Mouse (Mus musculus): Measurements from ENCODE around the gene Rnf145. TPM values are rescaled to one million over a fixed set of nuclear protein-coding genes. Genes with fewer than 3 reads are reported as not detected.

Gene Rnf145
- polyA plus RNA-seq, 1 experiment from 2014 or later = 96.2 TPM

DNA sequence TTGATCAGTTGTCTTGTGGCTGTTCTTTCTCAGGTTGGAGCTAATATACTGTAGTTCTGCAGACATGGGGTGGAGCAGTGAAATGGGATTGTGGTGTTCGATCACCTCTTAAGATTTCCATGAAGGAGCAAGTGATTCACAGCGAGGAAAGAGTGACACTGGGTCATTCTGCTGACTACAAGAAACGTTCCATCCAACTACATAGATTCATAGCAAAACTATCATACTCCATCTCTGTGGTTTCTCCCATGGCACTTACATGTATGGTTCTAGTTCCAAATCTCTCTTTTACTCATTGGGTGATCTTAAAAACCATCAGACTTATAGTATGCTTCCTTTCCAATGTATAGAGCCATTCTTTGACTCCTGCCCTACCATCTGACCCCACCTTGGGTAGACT, 14.0 kb upstream of the Rnf145 start:
- Histone ChIP-seq H3K4me1 (ENCODE audit: control insufficient read depth, insufficient read depth, low read depth, low read length) (no peaks in the 10 kb centered on the region), H3K27ac (ENCODE audit: low read depth, low read length) (no peak overlapping the region), H3K9me3 (ENCODE audit: control insufficient read depth, low read length) (no peaks in the 10 kb centered on the region), H3K36me3 (ENCODE audit: control insufficient read depth, insufficient read depth, low read length) (no peaks in the 10 kb centered on the region), H3K4me2 (ENCODE audit: low read length) (no peak overlapping the region), H3K27me3 (replicated peaks; ENCODE audit: control insufficient read depth, insufficient read depth, low read length) (no peaks in the 10 kb centered on the region), H3K9ac (ENCODE audit: low read depth, low read length) (no peak overlapping the region), H3K4me3 (ENCODE audit: low read length) (no peak overlapping the region)
- no peak for ATAC-seq
- 89% methylated on average over 3 of the region's 3 CpGs for WGBS

- Histone ChIP-seq H3K27ac (ENCODE audit: low read depth, low read length) (no peak overlapping the region), H3K9ac (ENCODE audit: low read depth, low read length) (no peak overlapping the region), H3K9me3 (ENCODE audit: control insufficient read depth, low read length) (no peaks in the 10 kb centered on the region), H3K4me2 (ENCODE audit: low read length) (no peak overlapping the region), H3K36me3 (ENCODE audit: control insufficient read depth, insufficient read depth, low read length) (no peaks in the 10 kb centered on the region), H3K27me3 (replicated peaks; ENCODE audit: control insufficient read depth, insufficient read depth, low read length) (no peaks in the 10 kb centered on the region), H3K4me1 (ENCODE audit: control insufficient read depth, insufficient read depth, low read depth, low read length) (no peaks in the 10 kb centered on the region), H3K4me3 (ENCODE audit: low read length) (no peak overlapping the region)
- ATAC-seq = no peak
- whole genome bisulfite sequencing = 55% methylated on average over 4 of the region's 4 CpGs
Measured at GRCm38 (mm10) chr11:44508876-44509275, 9.9 kb upstream of the Rnf145 start.

DNA sequence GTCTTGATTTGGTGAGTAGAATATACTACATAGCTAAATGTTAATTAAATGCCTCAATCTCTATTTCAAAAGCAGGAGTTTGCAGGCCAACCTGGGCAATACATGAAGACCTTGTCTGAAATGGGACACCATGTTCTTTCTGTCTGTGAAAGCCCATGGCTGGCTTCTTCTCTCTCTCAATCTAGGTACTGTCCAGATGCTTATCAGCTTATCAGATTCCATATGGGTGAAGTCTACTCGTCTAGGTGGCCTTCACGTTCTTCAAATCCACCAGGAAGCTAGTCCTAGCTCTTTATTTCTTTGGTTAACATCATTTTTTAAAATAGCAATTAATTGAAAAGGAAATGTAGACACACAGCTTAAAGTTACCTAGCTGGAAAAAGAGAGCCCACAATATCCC, 8.9 kb upstream of the Rnf145 start:
- 95% methylated on average over 2 of the region's 2 CpGs for WGBS
- Histone ChIP-seq H3K27me3 (replicated peaks; ENCODE audit: control insufficient read depth, insufficient read depth, low read length) (no peaks in the 10 kb centered on the region), H3K4me1 (ENCODE audit: control insufficient read depth, insufficient read depth, low read depth, low read length) (no peaks in the 10 kb centered on the region), H3K4me3 (ENCODE audit: low read length) (no peak overlapping the region), H3K27ac (ENCODE audit: low read depth, low read length) (no peak overlapping the region), H3K9me3 (ENCODE audit: control insufficient read depth, low read length) (no peaks in the 10 kb centered on the region), H3K9ac (ENCODE audit: low read depth, low read length) (no peak overlapping the region), H3K36me3 (ENCODE audit: control insufficient read depth, insufficient read depth, low read length) (no peaks in the 10 kb centered on the region), H3K4me2 (ENCODE audit: low read length) (no peak overlapping the region)
- no peak for ATAC-seq

DNA sequence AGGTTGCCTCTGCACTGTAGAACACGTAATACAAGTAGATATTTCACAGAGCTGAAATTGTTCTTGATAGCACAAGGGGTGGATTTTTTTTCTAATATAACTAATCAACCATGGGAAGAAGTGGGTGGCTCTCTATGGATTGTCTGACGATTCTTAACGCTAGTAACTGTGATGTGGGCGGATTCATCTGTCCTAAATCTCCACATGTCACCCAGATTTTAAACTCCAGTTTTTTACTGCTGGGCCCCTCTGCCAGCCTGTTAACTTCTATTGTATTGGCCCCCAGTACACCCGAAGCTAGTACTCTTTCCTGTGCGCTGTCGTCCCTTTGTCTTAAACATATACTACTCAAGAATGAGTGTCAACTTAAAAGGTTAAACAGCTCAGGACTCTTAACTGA, 8.4 kb upstream of the Rnf145 start:
- ATAC-seq = no peak
- Histone ChIP-seq H3K4me3 (ENCODE audit: low read length) (no peak overlapping the region), H3K4me1 (ENCODE audit: control insufficient read depth, insufficient read depth, low read depth, low read length) (no peaks in the 10 kb centered on the region), H3K36me3 (ENCODE audit: control insufficient read depth, insufficient read depth, low read length) (no peaks in the 10 kb centered on the region), H3K27ac (ENCODE audit: low read depth, low read length) (no peak overlapping the region), H3K9me3 (ENCODE audit: control insufficient read depth, low read length) (no peaks in the 10 kb centered on the region), H3K4me2 (ENCODE audit: low read length) (no peak overlapping the region), H3K9ac (ENCODE audit: low read depth, low read length) (no peak overlapping the region), H3K27me3 (replicated peaks; ENCODE audit: control insufficient read depth, insufficient read depth, low read length) (no peaks in the 10 kb centered on the region)
- 84% methylated on average over 7 of the region's 7 CpGs for WGBS

GRCm38 (mm10) chr11:44512044-44513025, 6.4 kb upstream of the Rnf145 start:
- no peaks in the 10 kb centered on the region for H3K4me1 ChIP-seq (ENCODE audit: control insufficient read depth, insufficient read depth, low read depth, low read length)
- ATAC-seq = no peak
- no peak overlapping the region for H3K4me3 ChIP-seq (ENCODE audit: low read length)
- no peak overlapping the region for H3K4me2 ChIP-seq (ENCODE audit: low read length)
- no peak overlapping the region for H3K27ac ChIP-seq (ENCODE audit: low read depth, low read length)
- 84% methylated on average over 14 of the region's 14 CpGs for WGBS
- no peaks in the 10 kb centered on the region for H3K9me3 ChIP-seq (ENCODE audit: control insufficient read depth, low read length)
- H3K9ac ChIP-seq (ENCODE audit: low read depth, low read length) = no peak overlapping the region
- no peaks in the 10 kb centered on the region for H3K36me3 ChIP-seq (ENCODE audit: control insufficient read depth, insufficient read depth, low read length)
- no peaks in the 10 kb centered on the region for H3K27me3 ChIP-seq (replicated peaks; ENCODE audit: control insufficient read depth, insufficient read depth, low read length)

DNA sequence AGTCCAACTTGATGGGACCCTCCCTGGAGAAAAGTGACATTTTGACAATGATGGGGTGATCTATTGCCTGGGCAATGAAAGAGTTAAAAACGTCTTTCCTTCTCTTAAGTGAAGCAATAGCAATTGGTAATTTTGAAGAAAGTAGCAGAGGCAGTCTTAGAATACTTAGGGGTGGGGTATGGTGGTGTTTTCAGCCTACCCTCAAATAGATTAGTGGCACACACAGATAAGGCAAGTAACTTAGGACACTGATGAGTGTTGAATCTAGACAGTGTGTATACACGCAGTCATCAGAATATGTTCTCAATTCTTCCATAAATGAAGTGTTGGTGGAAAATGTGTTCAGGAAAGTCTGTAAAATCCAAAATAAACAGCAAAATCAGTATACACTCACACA, 5.7 kb upstream of the Rnf145 start:
- Histone ChIP-seq H3K9me3 (ENCODE audit: control insufficient read depth, low read length) (no peaks in the 10 kb centered on the region), H3K4me3 (ENCODE audit: low read length) (no peak overlapping the region), H3K9ac (ENCODE audit: low read depth, low read length) (no peak overlapping the region), H3K27me3 (replicated peaks; ENCODE audit: control insufficient read depth, insufficient read depth, low read length) (no peaks in the 10 kb centered on the region), H3K4me1 (ENCODE audit: control insufficient read depth, insufficient read depth, low read depth, low read length) (peaks cover 4% of the 10 kb centered on the region), H3K27ac (ENCODE audit: low read depth, low read length) (no peak overlapping the region), H3K36me3 (ENCODE audit: control insufficient read depth, insufficient read depth, low read length) (no peaks in the 10 kb centered on the region), H3K4me2 (ENCODE audit: low read length) (no peak overlapping the region)
- no peak for ATAC-seq
- 59% methylated on average over 2 of the region's 2 CpGs for WGBS

GRCm38 (mm10) chr11:44514666-44515065, 4.1 kb upstream of the Rnf145 start:
- Histone ChIP-seq H3K9ac (ENCODE audit: low read depth, low read length) (no peak overlapping the region), H3K4me1 (ENCODE audit: control insufficient read depth, insufficient read depth, low read depth, low read length) (peaks cover 6% of the 10 kb centered on the region), H3K27me3 (replicated peaks; ENCODE audit: control insufficient read depth, insufficient read depth, low read length) (no peaks in the 10 kb centered on the region), H3K4me3 (ENCODE audit: low read length) (no peak overlapping the region), H3K27ac (ENCODE audit: low read depth, low read length) (no peak overlapping the region), H3K9me3 (ENCODE audit: control insufficient read depth, low read length) (no peaks in the 10 kb centered on the region), H3K36me3 (ENCODE audit: control insufficient read depth, insufficient read depth, low read length) (no peaks in the 10 kb centered on the region), H3K4me2 (ENCODE audit: low read length) (no peak overlapping the region)
- ATAC-seq = no peak
- 74% methylated on average over 2 of the region's 2 CpGs for WGBS

DNA sequence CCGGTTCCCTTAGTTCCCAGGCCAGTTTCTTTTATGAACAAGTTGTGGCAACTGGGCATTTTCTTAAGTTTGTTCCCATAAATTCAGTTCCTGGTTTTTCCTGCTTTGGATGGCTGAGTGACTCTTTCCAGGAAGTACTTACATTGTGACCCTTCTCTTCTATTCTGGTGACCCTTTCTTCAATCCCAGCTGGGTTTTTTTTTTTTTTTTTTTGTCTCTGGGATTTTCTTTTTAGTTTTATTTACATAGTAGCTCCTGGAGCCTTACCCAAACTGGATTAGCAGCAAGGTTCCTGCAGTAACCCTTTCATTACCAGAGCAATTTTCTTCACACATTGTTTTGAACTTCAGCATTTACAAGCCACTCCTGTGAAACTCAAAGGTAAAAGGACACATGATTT, 2.4 kb upstream of the Rnf145 start:
- H3K27ac ChIP-seq (ENCODE audit: low read depth, low read length) = no peak overlapping the region
- no peak overlapping the region for H3K4me3 ChIP-seq (ENCODE audit: low read length)
- H3K36me3 ChIP-seq (ENCODE audit: control insufficient read depth, insufficient read depth, low read length) = no peaks in the 10 kb centered on the region
- no peak overlapping the region for H3K4me2 ChIP-seq (ENCODE audit: low read length)
- peaks cover 10% of the 10 kb centered on the region for H3K4me1 ChIP-seq (ENCODE audit: control insufficient read depth, insufficient read depth, low read depth, low read length)
- no peaks in the 10 kb centered on the region for H3K27me3 ChIP-seq (replicated peaks; ENCODE audit: control insufficient read depth, insufficient read depth, low read length)
- no peak overlapping the region for H3K9ac ChIP-seq (ENCODE audit: low read depth, low read length)
- no peaks in the 10 kb centered on the region for H3K9me3 ChIP-seq (ENCODE audit: control insufficient read depth, low read length)
- WGBS = 22% methylated on average over 1 of the region's 1 CpGs
- ATAC-seq = no peak

- peak overlapping the region; percentile 64 for H3K4me2 ChIP-seq (ENCODE audit: low read length)
- WGBS = 42% methylated on average over 6 of the region's 6 CpGs
- H3K4me1 ChIP-seq (ENCODE audit: control insufficient read depth, insufficient read depth, low read depth, low read length) = peaks cover 14% of the 10 kb centered on the region
- no peaks in the 10 kb centered on the region for H3K9me3 ChIP-seq (ENCODE audit: control insufficient read depth, low read length)
- H3K27me3 ChIP-seq (replicated peaks; ENCODE audit: control insufficient read depth, insufficient read depth, low read length) = no peaks in the 10 kb centered on the region
- H3K4me3 ChIP-seq (ENCODE audit: low read length) = peak overlapping the region; percentile 99
- peak overlapping the region; percentile 97 for H3K27ac ChIP-seq (ENCODE audit: low read depth, low read length)
- peak overlapping the region; percentile 98; the same call in 1 of the 2 replicates for H3K9ac ChIP-seq (ENCODE audit: low read depth, low read length)
- no peaks in the 10 kb centered on the region for H3K36me3 ChIP-seq (ENCODE audit: control insufficient read depth, insufficient read depth, low read length)
- no peak for ATAC-seq
Measured at GRCm38 (mm10) chr11:44517561-44518280, 1.0 kb upstream of the Rnf145 start.
